Mouse (Mus musculus) lung, postnatal 14 days (tissue): ENCODE results near the gene Igf1r.
A peak's percentile ranks its signal among the peaks of the same experiment; 100 is the strongest.

Experiments
- DNase-seq: peaks from one replicate; pipeline ENCODE4 v3.0.0; 2021

The Igf1r gene

GRCm38 (mm10) chr7:68183421-68183820, 230.8 kb downstream of the Igf1r start:
- no peak for DNase-seq

- no peak for DNase-seq
Measured at GRCm38 (mm10) chr7:68189211-68189610, 236.6 kb downstream of the Igf1r start.

- no peak for DNase-seq
Measured at GRCm38 (mm10) chr7:68189691-68190456, 237.2 kb downstream of the Igf1r start.

GRCm38 (mm10) chr7:68193958-68194695, 241.5 kb downstream of the Igf1r start:
- DNase-seq, result no peak

GRCm38 (mm10) chr7:68199609-68200008, 247.0 kb downstream of the Igf1r start:
- no peak for DNase-seq

GRCm38 (mm10) chr7:68205776-68206427, 253.3 kb downstream of the Igf1r start:
- no peak for DNase-seq

GRCm38 (mm10) chr7:68209039-68209438, 256.4 kb downstream of the Igf1r start:
- no peak for DNase-seq

- peak; percentile 51 for DNase-seq
Measured at GRCm38 (mm10) chr7:68210417-68210816, 257.8 kb downstream of the Igf1r start.

GRCm38 (mm10) chr7:68211883-68212282, 259.3 kb downstream of the Igf1r start:
- DNase-seq, result no peak

GRCm38 (mm10) chr7:68213842-68214241, 261.2 kb downstream of the Igf1r start:
- DNase-seq, result no peak

GRCm38 (mm10) chr7:68215522-68216070, 263.0 kb downstream of the Igf1r start:
- DNase-seq, result peak; percentile 56

- DNase-seq, result no peak
Measured at GRCm38 (mm10) chr7:68218879-68219278, 266.3 kb downstream of the Igf1r start.

- no peak for DNase-seq
Measured at GRCm38 (mm10) chr7:68221677-68222230, 269.1 kb downstream of the Igf1r start.

- DNase-seq, result peak; percentile 19
Measured at GRCm38 (mm10) chr7:68223356-68223808, 270.8 kb downstream of the Igf1r start.

- DNase-seq, result no peak
Measured at GRCm38 (mm10) chr7:68224006-68224405, 271.4 kb downstream of the Igf1r start.

GRCm38 (mm10) chr7:68225427-68226054, 272.9 kb downstream of the Igf1r start:
- DNase-seq, result no peak

GRCm38 (mm10) chr7:68227021-68227420, 274.4 kb downstream of the Igf1r start:
- no peak for DNase-seq

GRCm38 (mm10) chr7:68227621-68228020, 275.0 kb downstream of the Igf1r start:
- no peak for DNase-seq

GRCm38 (mm10) chr7:68228491-68228890, 275.9 kb downstream of the Igf1r start:
- DNase-seq, result no peak

GRCm38 (mm10) chr7:68230831-68231230, 278.2 kb downstream of the Igf1r start:
- no peak for DNase-seq

- no peak for DNase-seq
Measured at GRCm38 (mm10) chr7:68232521-68232920, 279.9 kb downstream of the Igf1r start.

- peak; percentile 65 for DNase-seq
Measured at GRCm38 (mm10) chr7:68233619-68234223, 281.1 kb downstream of the Igf1r start.
